Mouse (Mus musculus) lung, postnatal 25 days (tissue): ENCODE data around the gene Grik1.

ENCODE experiments used
- DNase-seq: peaks from one replicate; pipeline ENCODE4 v3.0.0; 2022; ENCODE audit warnings: low spot score

The Grik1 gene

DNA sequence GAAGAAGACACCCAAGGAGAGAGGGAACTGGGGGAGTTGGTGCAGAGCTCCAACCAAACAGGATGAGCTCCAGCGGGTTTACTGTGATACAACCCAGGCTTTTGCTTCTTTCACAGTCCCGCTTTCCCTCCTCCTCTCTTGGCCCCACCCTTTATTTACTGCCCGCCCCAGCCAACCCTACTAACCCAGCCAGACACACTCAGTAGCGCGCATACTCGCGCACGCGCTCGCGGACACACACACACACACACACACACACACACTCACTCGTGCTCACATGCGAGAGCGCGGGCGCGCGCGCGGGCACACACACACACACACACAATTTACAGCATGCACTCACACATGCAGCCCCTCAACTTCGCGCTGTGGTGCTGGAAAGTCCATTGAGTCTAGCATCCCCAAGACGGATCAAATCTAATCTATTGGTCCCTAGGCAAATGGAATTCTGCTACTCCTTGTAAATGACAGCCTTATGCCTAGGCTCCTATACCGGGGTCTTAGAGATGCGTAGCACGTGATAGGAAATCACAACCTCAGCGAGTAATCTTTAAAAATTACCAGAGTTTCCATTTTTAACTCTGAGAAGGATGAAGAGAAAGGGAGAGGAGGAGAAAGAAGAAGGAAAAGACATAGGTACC lies at the start of gene Grik1:
Gene Grik1 (minus strand): TSS at position 134 of the 641 bp plus-strand sequence.
- DNase-seq = no peak

DNA sequence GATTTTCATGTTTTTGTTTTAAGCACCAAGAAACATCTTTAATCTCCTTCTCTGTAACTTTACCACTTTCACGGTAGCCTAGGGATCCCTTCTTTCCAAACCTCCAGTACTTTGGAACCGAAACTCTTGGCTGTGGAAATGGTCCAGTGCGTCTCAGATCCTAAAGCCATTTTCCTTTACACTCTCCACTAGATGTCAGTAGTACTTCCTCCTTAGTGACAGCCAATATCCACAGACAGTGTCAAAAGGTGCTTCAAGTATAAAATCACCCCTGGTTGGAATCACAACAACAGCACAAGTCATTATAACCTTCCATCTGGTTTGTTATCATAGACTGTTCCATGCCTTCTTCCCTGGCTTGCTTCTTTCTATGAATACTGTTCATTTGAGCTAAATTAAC lies 4.1 kb upstream of the Grik1 start:
- no peak for DNase-seq

GRCm38 (mm10) chr16:88289421-88290081 lies 514 bp downstream of the Grik1 start:
- no peak for DNase-seq

- DNase-seq = no peak
Observed at GRCm38 (mm10) chr16:88258407-88258806, 31.7 kb downstream of the Grik1 start.

GRCm38 (mm10) chr16:88257072-88257471 lies 33.0 kb downstream of the Grik1 start:
- no peak for DNase-seq

DNA sequence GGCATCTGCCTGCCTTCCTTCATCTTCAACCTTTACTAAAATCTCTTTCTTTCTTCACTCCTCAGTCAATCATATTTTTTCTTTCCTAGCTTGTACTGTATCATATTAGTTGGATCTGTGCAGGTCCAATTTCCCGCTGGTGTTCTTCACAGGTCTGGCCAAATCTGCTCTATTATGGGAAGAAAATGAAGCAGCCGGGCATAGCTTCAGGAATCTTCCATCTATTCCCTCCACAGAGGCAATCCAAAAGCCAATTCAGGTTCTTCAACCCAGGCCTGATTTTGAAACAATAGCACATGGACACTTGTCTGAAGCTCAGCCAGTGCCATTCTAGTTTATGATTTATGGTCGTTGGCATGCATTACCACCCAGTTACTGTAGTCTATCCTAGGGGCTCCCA lies 34.0 kb downstream of the Grik1 start:
- DNase-seq = no peak

- no peak for DNase-seq
Observed at GRCm38 (mm10) chr16:88252676-88253075, 37.4 kb downstream of the Grik1 start.

GRCm38 (mm10) chr16:88251049-88251448 lies 39.0 kb downstream of the Grik1 start:
- no peak for DNase-seq

GRCm38 (mm10) chr16:88249825-88250224 lies 40.2 kb downstream of the Grik1 start:
- no peak for DNase-seq

DNA sequence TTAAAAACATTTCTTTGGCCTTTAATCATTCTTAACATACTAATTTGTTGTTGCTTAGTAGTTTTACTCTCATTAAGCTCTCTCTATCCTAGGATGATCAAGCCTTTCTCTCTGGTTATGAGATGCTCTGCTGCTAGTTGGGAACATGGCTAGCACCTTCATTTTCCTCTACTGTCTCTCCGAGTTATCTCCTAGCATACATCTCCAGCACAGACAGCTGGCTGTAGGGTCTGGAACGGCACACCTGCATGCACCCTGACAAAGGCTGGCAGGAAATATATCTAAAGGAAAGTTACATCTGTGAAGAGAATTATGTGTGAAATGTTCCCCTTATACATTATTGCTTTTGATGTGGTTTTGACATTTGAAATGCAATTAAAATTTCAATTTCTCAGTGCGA lies 42.5 kb downstream of the Grik1 start:
- no peak for DNase-seq

- DNase-seq = no peak
Observed at GRCm38 (mm10) chr16:88244658-88245057, 45.4 kb downstream of the Grik1 start.

DNA sequence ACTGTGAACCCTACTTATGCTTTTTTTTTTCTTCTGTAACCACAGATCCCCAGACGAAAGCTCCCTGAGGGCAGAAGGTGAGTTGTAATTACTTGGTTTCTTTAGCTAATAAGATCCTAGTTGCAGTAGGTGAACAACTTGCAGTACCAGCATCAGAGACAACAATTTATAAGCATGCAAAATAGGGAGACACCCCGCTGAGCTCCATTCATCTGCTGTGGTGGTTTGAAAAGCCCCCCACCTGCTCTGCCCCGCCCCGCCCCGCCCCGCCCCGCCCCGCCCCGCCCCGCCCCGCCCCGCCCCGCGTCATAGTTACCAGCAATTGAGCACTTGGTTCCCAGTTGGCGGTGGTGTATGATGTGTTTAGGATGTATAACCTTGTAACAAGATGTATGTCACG lies 64.4 kb downstream of the Grik1 start:
- no peak for DNase-seq

DNA sequence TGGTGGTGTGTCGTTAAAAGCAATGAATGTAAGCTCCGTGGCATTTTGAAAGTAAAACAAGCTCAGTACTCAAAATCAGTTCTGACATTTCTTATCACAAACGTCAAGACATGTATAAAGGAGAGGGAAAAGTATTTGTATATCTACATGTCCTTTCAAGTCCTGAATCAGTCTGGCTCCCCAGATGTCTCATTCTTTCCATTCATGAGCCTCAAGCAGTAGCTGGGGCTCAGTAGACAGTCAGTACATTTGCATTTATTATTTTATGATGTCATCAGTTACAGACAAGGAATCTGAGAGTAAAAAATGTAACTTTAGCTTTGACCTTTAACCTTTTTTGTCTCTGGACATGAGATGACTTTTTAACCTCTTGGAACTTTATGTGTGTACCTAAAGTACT lies 68.1 kb downstream of the Grik1 start:
- no peak for DNase-seq

- DNase-seq = no peak
Observed at GRCm38 (mm10) chr16:88212531-88212930, 77.5 kb downstream of the Grik1 start.

DNA sequence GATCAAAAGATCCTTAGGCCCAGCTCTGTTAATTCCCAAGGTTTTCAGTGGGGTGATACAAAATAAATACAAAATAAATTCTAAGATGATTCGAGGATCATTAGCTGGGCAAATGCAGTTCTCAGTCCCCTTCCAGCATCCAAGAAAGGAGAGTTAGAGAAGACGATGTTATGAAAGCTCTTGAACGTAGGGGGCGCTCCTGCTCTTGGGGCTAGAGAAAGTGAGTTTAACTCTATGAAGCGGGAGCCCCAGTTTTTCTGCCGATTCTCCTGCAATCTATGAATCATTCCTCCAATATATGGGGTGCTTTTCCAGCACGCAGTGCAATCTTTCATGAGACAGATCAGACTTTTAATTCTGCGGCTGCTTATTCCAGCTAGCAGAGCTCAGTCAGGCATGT lies 78.2 kb downstream of the Grik1 start:
- DNase-seq = no peak

- peak; percentile 18 for DNase-seq
Observed at GRCm38 (mm10) chr16:88204400-88204799, 85.7 kb downstream of the Grik1 start.

GRCm38 (mm10) chr16:88203985-88204384 lies 86.1 kb downstream of the Grik1 start:
- DNase-seq = no peak

DNA sequence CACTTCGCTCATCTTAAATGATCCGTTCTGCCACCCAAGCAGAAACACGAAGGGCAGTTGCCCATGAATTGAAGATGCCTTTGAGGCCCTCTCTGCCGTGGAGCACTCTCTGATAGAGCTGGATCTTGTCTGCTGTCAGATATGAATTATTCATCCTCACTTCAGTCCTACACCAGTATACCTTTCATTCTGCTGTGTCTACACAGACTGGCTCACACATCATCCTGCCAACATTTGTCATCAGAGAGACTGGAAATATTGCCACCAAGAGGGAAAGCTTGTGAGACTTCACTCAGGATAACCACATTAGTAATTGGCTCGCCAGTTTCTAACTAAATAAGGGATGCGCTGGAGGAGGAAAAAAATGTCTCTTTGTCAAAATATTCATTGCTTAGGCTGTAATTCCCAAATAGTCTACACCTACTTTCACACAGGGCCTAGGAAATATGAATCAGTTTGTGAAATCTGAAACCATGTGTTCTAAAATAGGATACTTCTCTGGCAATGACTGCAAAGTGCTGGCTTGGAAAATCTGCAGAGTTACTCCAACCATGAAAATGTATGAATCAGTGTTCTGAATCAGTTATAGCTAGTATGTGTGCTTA lies 102.5 kb downstream of the Grik1 start:
- no peak for DNase-seq

GRCm38 (mm10) chr16:88178813-88179212 lies 111.3 kb downstream of the Grik1 start:
- DNase-seq = no peak

GRCm38 (mm10) chr16:88177364-88177763 lies 112.7 kb downstream of the Grik1 start:
- DNase-seq = no peak

- no peak for DNase-seq
Observed at GRCm38 (mm10) chr16:88174083-88174721, 115.9 kb downstream of the Grik1 start.

DNA sequence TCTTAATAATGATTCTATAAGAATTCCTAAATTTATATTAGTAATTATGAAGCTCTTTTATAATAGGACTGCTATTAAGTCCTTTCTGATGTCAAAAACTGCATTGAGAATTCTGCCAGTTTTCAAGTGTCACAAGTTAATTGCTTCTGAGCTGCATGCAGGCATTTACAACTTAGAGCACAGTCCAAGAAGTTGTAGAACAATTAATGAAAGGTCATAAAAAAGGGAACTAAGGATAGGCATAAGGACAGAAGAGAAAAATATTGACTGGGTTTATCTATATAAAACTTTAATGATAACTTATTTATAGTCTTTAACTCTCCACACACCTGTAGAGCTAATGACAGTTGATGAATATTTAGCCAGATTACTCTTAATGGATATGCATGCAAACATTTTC lies 123.5 kb downstream of the Grik1 start:
- no peak for DNase-seq

DNA sequence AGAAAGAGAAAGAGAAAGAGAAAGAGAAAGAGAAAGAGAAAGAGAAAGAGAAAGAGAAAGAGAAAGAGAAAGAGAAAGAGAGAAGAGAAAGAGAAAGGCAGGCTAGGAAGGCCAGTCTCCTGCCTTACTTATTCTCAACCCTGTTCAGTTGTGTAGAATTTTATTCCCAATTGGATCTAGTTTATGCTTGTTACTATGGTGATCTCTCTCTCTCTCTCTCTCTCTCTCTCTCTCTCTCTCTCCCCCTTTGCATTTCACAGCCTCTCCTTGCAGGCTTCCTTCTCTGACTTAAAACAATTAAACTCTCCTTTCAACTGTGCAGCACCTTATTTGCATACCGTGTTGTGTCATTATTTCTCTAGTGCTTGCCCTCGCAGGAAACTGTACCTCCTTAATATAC lies 147.5 kb downstream of the Grik1 start:
- DNase-seq = no peak
